Mouse (Mus musculus): ENCODE data around the gene Fbxw21.
"Not testable (repeated sequence)": the region's sequence is repeated elsewhere in the genome, so short reads cannot be mapped to it uniquely, and the experiment has no call there.

- TF ChIP-seq EP300 (IDR thresholded peaks at IDR 0.05; ENCODE audit: low read length); CTCF (conservative IDR thresholded peaks at IDR 0.05 in 1 of 2, IDR thresholded peaks at IDR 0.05 in 1 of 2; ENCODE audit: low read depth in 2 of 2, low read length in 2 of 2); KAT2A (IDR thresholded peaks at IDR 0.05; ENCODE audit: insufficient replicate concordance, low read length); HCFC1 (IDR thresholded peaks at IDR 0.05; ENCODE audit: low read depth, low read length); ZMIZ1 (IDR thresholded peaks at IDR 0.05; ENCODE audit: low read depth, low read length); TCF12 (IDR thresholded peaks at IDR 0.05; ENCODE audit: low read depth, low read length); E2F4 (IDR thresholded peaks at IDR 0.05; ENCODE audit: insufficient replicate concordance, low read depth, low read length): not testable (repeated sequence)
These were observed 39.5 kb upstream of the Fbxw21 start for GRCm38 (mm10) chr9:109201347-109201746.

Measured in CH12.LX (cell line).